Mouse (Mus musculus) bone marrow, adult 2 months (tissue): ENCODE data around the gene Ildr1.

Experiments used
- CTCF ChIP-seq: fragments of 200-500 bp; IDR thresholded peaks from 2 replicates; pipeline ENCODE4 v1.5.1; 2011; ENCODE audit warnings: low read length, control low read depth; ENCODE audit not compliant: control insufficient read depth, insufficient read depth
- POLR2A ChIP-seq: fragments of 200-500 bp; IDR thresholded peaks from 2 replicates; pipeline ENCODE4 v1.6.1; 2011; ENCODE audit warnings: low read depth, mild to moderate bottlenecking, control low read depth, low read length, borderline replicate concordance; ENCODE audit not compliant: control insufficient read depth

GRCm38 (mm10) chr16:36697331-36697730 lies 3.6 kb downstream of the Ildr1 start:
- TF ChIP-seq CTCF (no peak), POLR2A (no peak)
